Mouse (Mus musculus) ES-Bruce4 (cell line): ENCODE measurements around the gene Plxnb2.

Experiments used
- CTCF ChIP-seq: IDR thresholded peaks from one replicate; pipeline ENCODE4 v1.8.1; 2011; ENCODE audit warnings: low read depth, low read length
- POLR2A ChIP-seq: IDR thresholded peaks from one replicate; pipeline ENCODE4 v1.8.1; 2011; ENCODE audit warnings: low read length; ENCODE audit not compliant: insufficient read depth

GRCm38 (mm10) chr15:89110147-89110546 lies 70.4 kb downstream of the Plxnb2 start:
- TF ChIP-seq POLR2A (no peak), CTCF (peak; percentile 43)
